Mouse (Mus musculus): ENCODE results near the gene Dnase2b.

DNA sequence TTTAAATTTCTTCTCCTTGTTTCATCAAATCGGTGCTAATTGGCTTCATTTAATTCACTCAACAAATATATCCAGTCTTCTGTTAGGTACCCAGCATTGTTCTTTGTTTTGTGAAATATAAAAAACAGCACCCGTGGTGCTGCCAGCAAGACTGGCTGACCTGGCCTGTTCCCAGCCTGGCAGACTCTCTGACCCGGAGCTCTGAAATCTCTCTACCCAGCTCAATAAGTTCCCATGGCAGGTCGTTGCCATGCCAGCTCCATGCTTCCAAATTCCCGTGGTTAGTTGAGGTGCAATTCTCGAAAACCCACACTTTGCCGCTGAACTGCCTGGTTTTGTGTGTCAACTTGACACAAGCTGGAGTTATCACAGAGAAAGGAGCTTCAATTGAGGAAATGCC, 60.6 kb downstream of the Dnase2b start:
- TF ChIP-seq CTCF (IDR thresholded peaks at IDR 0.05; ENCODE audit: insufficient read depth, low read length) (no peak), POLR2A (IDR thresholded peaks at IDR 0.05; ENCODE audit: borderline replicate concordance, extremely low read depth, low read depth, low read length) (no peak)
